Mouse (Mus musculus) cerebellum, postnatal 36 days (tissue): ENCODE measurements around the gene Hcfc1r1.

Source experiments
- DNase-seq, 2 experiments: peaks; one replicate each; pipeline ENCODE4 v3.0.0; 2021 to 2022; ENCODE audit warnings: mixed read lengths in 2 of 2

The Hcfc1r1 gene

DNA sequence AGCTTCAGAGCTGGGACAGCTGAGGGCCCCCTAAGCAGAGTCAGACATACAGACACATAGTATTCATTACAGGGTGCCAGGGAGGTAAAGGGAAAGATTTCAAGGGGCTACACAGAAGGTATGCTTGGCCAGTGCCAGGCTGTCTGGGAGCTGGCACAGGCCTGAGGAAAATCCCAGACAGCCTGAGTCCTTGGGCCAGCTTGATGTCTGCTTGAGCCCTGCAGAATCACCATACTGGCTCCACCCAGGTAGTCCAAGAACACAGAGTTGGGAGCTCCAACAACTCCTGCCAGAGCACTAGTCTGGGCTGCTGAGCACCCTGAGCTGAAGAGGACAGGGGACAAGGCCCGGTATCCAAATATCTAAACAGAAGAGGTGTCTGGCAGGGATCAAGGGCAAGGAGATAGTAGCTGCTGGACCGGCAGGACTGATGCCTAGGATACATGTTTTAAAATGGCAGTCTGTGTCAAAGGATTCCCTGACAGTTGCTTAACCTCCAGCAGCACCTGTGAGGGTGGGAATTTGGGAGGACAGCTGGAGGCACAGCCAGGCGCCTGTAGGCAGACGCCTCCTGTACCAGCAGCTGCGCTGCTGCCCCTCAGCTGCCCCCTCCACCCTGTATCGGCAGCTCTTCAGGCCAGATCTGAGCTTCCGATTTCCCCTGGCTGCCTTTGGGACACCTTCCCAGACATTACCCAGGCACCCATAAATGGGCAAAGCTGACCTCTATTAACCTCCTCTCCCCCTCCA lies 49.2 kb downstream of the Hcfc1r1 start, which contains the start of gene 1520401A03Rik:
Gene 1520401A03Rik (minus strand): TSS at position 408 of the 750 bp plus-strand sequence.
- DNase-seq: no peak
